Mouse (Mus musculus) urinary bladder, adult 18-20 months (tissue): ENCODE measurements at regions not wholly inside any gene's neighbourhood (a gene's known extent, or its start where the extent isn't known, plus 50 kb on each side); places are given as distances from the start of the nearest gene placed in this dataset.

ENCODE experiments used
- DNase-seq, 2 experiments: peaks; one replicate each; pipeline ENCODE4 v3.0.0; 2022; ENCODE audit warnings: low spot score in 2 of 2, mixed read lengths in 2 of 2

- no peak for DNase-seq
These were observed 51.9 kb upstream of the Lgalsl start for GRCm38 (mm10) chr11:20882756-20883155.

GRCm38 (mm10) chr11:20883907-20884306, 53.1 kb upstream of the Lgalsl start:
- DNase-seq = no peak

GRCm38 (mm10) chr11:20887044-20887443, 56.2 kb upstream of the Lgalsl start:
- DNase-seq = no peak

GRCm38 (mm10) chr11:20890479-20890878, 59.6 kb upstream of the Lgalsl start:
- no peak for DNase-seq

GRCm38 (mm10) chr11:20891711-20892110, 60.9 kb upstream of the Lgalsl start:
- peak in 1 of 2 experiments; percentile 55 for DNase-seq

- DNase-seq = peak; percentile 53 to 63
These were observed 65.6 kb upstream of the Lgalsl start for GRCm38 (mm10) chr11:20896277-20897123.

- no peak for DNase-seq
These were observed 66.6 kb upstream of the Lgalsl start for GRCm38 (mm10) chr11:20897468-20897867.

GRCm38 (mm10) chr11:20898558-20898957, 67.7 kb upstream of the Lgalsl start:
- no peak for DNase-seq

GRCm38 (mm10) chr11:20899766-20900165, 68.9 kb upstream of the Lgalsl start:
- no peak for DNase-seq

GRCm38 (mm10) chr11:20902001-20902400, 71.1 kb upstream of the Lgalsl start:
- DNase-seq = no peak

- DNase-seq = no peak
These were observed 72.1 kb upstream of the Lgalsl start for GRCm38 (mm10) chr11:20902910-20903309.

- DNase-seq = no peak
These were observed 77.1 kb upstream of the Lgalsl start for GRCm38 (mm10) chr11:20907996-20908395.

GRCm38 (mm10) chr11:20908471-20908870, 77.6 kb upstream of the Lgalsl start:
- no peak for DNase-seq

- DNase-seq = no peak
These were observed 82.2 kb upstream of the Lgalsl start for GRCm38 (mm10) chr11:20913042-20913441.

- DNase-seq = peak; percentile 61 to 73
These were observed 82.9 kb upstream of the Lgalsl start for GRCm38 (mm10) chr11:20913598-20914296.

- no peak for DNase-seq
These were observed 83.6 kb upstream of the Lgalsl start for GRCm38 (mm10) chr11:20914297-20914997.

- peak in 1 of 2 experiments; percentile 40 for DNase-seq
These were observed 84.3 kb upstream of the Lgalsl start for GRCm38 (mm10) chr11:20915182-20915602.

GRCm38 (mm10) chr11:20915687-20916432, 85.0 kb upstream of the Lgalsl start:
- DNase-seq = peak in 1 of 2 experiments; percentile 6

- DNase-seq = peak in 1 of 2 experiments; percentile 52
These were observed 85.6 kb upstream of the Lgalsl start for GRCm38 (mm10) chr11:20916473-20916911.

GRCm38 (mm10) chr11:20916961-20917360, 86.1 kb upstream of the Lgalsl start:
- DNase-seq = no peak

GRCm38 (mm10) chr11:20917483-20917882, 86.6 kb upstream of the Lgalsl start:
- DNase-seq = no peak
